Mouse (Mus musculus) retina, postnatal 7 days (tissue): ENCODE measurements around the gene Trim44.

ENCODE experiments used
- DNase-seq: peaks from one replicate; pipeline ENCODE4 v3.0.0-alpha.2; 2012; ENCODE audit warnings: low read depth, low spot score

Trim44 gene

GRCm38 (mm10) chr2:102407363-102408184 is at the start of gene Trim44:
Gene Trim44 (minus strand): TSS chr2:102407828.
- DNase-seq, result no peak

- no peak for DNase-seq
Observed at GRCm38 (mm10) chr2:102455126-102455525, 47.5 kb upstream of the Trim44 start.

- DNase-seq, result no peak
Observed at GRCm38 (mm10) chr2:102453447-102453846, 45.8 kb upstream of the Trim44 start.

DNA sequence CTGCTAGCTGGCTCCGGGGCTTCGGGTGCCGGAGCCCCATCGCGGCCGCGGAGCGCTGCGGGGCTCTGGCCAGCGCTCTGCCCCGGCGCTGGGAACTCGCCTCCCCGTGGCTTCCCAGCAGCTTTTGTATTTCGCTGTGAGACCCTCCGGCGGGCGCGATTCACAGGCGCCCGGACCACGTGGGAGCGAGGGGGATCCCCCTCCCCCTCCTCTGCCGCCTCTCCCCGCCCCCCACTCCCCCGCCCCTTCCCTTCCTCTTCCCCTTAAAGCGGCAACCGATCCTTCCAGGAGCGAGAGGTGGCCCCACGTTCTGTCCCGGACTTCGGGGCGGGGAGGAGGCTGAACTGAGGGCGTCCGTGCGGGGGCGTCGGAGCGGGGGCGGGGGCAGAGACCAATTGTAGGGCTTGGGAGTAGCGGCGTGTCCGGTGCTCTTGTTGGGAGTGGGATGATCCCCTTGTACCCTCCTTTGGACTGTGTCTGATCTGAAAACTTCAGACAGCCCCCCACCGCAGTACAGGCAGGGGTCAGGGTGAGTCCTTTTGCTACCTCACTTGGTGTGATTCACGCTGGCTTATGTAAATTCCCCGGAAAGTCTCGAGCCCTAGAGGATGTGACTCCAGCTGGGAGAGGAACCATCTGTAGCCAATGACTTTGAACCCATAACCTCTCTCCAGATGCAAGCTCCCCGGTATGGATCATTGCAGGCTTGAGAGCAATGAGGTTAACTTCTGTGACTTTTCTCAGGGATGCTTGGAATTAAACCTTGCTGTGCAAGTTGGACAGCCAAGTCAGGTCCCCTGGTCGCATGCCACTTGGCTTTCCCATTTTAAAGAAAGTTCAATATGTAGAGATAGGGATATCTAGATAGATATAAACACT is 44.3 kb upstream of the Trim44 start, which contains the start of gene Fjx1:
TSS of gene Fjx1 (minus strand) at position 829 of the 879 bp plus-strand sequence.
- no peak for DNase-seq

DNA sequence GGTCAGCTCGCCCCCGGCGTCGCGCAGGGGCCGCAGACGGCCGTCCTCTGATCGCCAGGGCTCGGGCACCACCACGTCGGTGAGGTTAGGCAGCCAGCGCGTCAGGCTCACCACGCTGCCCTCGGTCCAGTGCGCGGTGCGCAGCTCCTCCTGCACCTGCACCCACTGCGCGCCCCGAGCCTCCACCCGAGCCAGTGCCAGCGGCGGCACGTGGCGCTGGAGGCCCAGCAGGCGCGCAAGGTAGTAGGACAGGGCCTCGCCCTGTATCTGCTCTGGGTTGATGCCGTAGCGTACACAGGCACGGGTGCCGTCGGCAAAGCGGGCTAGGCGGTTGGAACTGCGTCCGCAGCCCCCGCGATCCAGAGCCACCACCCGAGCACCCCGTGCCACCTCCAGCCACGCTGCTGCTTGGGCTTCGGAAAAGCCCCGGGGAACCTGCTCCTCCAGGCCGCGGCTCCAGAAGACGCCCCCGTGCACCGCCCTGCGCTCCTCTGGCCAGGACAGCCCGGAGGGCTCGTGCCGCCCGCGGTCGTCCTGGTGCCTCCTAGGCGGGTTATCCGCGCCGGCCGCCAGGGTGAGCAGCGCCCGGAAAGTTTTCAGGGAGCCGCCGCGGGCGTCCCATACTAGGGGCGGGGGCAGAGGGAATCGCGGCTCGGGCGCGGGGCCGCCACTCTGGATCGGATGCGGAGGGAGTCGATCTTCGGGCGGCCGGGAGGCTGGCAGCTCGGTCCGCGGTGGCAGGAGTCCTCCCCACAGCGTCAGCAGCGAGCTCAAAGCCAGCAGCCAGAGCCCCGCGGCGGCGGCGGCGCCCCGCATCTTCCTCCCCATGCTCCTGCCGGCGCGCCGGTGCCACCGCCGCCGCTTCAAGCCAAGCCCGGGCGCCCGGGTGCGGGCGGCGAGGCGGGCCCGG is 43.4 kb upstream of the Trim44 start:
- no peak for DNase-seq

DNA sequence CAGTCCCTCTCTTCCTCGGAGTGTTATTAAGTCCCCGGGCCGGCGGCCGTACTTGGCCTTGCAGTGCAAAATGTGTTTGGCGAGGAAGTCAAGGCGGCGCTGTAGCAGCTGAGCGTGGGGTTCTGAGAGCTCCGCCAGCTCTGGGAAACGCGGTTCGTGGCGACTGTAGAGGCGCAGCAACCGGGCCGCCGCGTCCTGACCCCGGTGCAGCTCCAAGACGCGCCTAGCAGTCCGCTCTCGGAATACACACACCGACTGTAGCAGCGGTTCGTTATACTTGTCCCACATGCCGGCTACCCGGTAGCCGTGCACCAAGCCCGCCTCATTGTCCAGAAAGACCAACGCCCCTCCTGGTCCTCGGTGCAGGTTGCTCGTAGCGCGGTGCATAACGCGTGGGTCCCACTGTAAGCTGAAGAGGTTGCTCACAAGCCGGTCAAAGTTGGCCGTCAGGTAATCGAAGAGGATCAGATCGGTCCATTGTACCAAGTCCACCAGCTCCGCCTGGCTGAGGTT is 42.7 kb upstream of the Trim44 start:
- no peak for DNase-seq

GRCm38 (mm10) chr2:102449630-102450247 is 42.1 kb upstream of the Trim44 start:
- DNase-seq, result no peak

DNA sequence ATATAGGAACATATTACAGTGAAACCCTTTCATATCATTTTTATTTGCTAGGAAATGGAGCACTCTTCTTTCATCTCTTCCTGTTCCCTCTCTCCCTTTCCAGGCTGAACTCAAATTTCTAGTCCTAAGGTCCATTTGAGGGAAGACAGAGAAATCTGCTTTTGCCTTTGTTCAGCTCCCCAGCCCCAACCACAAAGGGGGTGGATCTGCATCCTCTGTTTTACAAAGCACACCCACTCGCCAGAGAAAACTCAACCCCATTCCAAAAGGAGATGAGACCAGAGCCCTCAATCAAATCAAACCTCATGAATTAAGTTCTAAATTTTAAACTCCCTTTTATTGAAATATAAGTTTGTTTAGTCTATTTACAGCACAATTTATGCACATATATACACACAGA is 41.4 kb upstream of the Trim44 start:
- DNase-seq, result no peak

GRCm38 (mm10) chr2:102447831-102448230 is 40.2 kb upstream of the Trim44 start:
- DNase-seq, result no peak

DNA sequence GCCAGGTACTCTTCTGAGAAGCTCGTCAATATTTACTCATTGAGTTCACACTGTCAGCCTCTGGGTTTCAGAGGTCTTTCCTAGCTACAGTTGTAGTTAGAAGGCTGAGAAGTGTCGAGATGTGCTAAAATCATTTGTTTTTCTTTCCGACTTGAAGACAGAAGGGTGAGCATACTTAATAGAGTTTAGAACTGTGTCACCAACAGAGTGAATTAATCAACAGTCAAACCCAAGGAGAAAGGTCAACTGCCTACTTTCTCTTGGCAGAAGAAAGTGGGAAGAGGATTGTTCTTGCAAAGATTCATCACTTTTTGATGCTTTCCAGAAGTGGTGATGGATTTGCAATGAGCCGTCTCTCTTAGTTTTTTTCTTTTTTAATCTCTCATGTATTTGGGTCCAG is 39.2 kb upstream of the Trim44 start:
- DNase-seq, result no peak

- no peak for DNase-seq
Observed at GRCm38 (mm10) chr2:102437357-102438030, 29.9 kb upstream of the Trim44 start.

DNA sequence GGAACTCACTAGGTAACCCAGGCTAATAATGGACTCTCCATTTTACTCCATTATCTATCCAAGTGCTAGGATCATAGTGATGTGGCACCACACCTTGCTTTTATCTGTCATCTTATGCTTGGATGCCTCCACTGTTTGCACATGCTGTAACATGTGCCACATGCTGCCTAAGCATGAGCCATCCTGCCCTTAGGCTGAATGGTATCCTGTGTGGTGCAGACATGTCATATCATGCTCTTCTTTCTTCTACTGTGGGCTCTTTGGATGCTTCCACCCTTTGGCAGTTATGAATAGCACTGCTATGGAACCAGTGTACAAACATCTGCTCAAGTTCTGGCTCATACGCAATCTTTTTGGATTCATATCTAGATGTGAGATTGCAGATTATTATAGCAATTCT is 26.3 kb upstream of the Trim44 start:
- DNase-seq, result no peak

DNA sequence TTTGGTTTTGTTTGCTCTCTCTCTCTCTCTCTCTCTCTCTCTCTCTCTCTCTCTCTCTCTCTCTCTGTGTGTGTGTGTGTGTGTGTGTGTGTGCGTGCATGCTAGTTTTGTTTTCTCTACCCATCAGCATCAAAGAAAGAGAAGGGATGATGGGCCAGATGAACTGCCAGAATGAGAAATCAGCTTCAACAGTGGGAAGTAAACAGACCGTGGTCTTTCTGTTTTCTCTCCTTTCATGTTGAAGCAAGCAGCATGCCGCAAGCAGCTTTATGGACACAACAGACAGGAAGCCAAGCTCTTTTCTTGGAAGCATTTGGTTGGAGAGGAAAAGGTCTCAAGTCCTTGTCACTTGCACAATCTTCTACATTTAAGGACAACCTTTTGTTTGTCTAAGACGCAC is 23.5 kb upstream of the Trim44 start:
- DNase-seq, result no peak

DNA sequence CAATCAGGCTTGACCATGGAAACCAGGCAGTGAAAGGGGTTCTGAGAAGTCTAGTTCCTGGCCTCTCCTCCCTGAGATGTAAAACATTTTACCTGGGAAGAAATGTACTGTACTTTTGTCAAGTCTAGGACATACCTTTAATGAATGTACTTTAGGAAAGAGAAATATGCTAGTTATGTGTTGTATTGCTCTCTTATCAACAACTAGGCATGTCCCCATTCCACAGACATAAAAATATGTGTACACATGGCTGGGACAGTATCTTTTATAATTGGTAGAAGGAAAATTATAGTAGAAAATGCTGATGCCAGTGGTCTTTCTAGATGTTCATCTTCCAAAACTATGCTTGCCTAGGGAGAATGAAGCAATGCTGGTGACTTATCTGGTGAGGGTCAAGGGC is 20.3 kb upstream of the Trim44 start:
- DNase-seq, result no peak

DNA sequence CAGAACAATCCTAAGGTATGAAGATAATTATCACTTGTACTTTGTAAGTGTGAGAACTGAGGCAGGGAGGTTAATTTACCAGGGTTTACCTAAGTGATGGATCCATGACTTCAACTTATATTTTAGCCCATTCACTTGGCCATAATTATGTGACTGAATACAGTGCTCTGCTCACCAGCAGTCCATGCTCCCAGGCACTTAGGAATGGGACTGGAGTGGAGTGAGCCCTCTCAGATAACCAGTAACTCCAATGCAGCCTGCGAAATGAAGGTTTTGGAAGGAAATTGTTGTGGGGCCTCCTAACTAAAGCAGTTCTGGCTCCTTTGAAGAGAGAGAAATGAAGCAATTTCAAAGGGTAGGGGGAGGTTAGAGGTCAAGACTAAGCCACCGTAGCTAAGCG is 18.8 kb upstream of the Trim44 start:
- DNase-seq, result no peak

DNA sequence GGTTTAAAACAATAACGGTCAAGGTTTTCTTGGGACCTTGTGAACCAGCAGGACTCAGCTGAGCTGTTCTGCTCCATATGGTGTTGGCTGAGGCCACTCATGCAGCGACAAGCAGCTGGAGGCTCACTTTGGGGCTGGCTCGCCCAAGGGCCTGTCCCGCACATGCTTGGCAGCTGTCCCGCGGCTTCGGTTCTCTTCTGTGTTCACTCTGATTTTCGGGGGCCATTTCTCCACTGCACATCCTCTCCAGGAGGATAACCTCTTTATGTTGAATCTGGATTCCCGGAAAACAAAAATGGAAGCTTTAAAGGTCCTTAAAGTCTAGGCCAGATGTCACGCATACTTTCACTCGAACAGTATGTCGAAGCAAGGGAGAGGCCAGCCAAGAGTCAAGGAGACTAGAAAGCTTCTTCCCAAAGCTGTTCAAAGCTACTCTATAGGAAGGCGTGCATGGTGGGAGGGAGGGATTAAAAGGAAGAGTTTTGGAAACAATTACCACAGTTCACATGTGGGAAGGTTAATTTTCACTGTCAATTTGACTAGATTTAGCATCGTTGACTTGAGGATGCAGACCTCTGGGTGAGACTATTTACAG is 8.6 kb upstream of the Trim44 start:
- DNase-seq, result no peak

DNA sequence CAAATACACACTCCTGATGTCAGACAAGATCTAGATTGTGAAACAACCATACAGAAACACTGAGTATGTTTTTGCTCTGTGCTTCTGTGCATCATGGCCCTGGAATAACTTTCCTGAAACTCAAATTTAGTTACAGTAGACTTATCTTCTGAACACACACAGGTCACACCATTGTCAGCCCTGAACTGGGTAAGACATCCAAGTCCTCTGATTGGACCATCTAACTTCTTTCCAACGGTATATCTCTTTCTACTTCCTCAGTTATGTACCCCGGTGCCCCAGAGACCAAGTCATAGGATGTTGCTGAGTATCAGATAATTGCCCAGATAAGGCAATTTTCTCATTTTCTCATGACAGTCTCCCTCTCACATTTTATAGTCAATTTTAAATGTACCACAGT is 5.1 kb upstream of the Trim44 start:
- no peak for DNase-seq

DNA sequence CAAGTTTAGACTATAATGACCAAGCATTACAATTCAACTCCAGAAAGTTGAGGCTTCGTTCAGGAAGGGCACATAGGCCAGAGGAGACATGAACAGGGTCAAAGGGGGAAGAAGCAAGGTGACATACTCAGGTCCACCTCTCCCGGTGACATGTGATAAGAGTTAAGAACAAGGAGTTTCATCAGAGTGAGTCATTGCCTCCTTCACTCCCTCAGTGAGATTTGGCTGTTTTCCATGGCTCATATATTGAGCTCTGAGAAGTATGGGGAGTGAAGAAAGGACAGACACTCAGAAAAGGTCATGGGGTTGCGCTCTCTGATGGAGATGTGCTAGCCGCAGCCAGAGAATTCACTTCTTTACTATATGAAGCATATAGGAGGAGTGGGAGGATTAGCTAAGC is 3.0 kb upstream of the Trim44 start:
- DNase-seq, result no peak

GRCm38 (mm10) chr2:102409741-102410140 is 2.1 kb upstream of the Trim44 start:
- no peak for DNase-seq
